Mouse (Mus musculus): ENCODE data around the gene Gprin2. TPM values are rescaled to one million over a fixed set of nuclear protein-coding genes. Genes with fewer than 3 reads are reported as not detected.

Gprin2 gene
- under 1 TPM; 0.08 to 0.29 (median 0.09) TPM for total RNA-seq (2022)

DNA sequence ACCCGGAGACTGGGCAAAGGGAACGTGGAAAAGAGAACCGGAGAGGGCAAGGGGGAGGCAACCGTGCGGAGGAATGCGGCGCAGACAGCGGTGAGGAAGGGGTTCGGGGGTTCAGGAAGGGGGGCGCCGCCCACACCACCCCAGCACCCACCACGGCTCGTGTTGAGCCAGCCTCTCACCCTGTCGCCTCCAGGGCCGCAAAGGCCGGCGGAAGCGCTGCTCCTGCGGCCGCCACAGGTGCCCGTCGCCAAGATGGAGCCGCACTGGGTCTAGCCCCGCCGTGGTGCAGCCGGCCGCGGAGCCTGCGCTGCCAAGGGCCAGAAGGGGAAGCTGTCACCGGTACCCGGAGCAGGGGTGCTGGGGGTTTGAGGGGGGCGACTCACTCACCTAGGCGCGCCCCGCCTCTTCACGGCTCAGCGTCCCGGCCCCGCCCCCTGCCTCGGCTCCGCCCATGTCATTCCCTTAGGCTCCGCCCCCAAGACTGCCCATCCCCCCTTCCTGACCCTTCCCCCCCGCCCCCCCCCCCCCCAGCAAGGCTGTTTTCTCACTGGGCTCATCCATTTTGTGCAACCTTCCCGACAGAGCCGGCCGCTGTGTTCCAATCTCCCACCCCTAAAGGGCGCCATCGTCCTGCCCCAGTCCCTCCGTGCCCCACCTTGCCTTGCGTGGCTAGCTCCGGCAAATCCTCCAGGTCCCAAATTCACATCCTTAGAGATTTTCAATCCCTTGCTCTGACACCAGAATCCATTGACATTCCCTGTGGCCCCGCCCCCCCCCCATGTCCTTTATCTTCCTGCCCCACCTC is at the start of gene Gprin2:
Gene Gprin2, minus strand, starts transcription at position 423 of the 805 bp plus-strand sequence.
- no peak for DNase-seq (ENCODE audit: low spot score)

DNA sequence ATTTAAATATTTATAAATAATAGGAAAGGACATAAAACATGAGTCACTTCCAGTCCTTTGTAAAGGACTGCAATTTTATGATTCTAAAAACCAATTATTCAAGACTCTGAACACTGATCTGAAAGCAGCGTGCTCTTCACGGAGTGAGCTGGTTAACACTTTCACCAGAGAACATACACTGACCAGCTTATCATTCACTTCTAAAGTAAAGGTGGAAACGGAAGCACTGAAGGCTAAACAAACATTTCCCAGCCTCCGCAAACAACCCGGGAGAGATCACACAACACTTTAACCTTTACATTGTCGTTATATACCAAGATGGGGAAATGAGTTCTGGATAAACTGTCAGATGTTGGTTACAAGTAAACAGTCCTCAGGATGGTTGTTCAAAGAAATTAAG is 39.2 kb upstream of the Gprin2 start:
- DNase-seq (ENCODE audit: low spot score), result no peak

DNA sequence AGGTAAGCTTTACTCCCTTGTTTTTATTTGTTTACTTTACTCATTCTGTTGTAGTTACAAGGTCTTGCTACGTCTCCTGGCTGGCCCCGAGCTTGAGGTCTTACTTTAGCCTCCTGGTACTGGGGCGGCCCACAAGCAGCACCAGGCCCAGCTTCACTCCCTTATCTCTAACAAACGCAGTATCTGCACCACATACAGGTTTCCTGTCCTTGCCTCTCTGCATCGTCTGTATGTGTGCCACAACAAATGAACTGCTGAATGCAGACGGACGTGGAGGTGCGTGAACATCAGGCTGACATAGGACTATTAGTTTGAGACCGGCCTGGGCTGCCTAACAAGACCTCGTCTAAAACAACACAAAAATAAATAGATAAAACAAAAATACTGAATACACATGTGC is 38.8 kb upstream of the Gprin2 start:
- DNase-seq (ENCODE audit: low spot score), result no peak

DNA sequence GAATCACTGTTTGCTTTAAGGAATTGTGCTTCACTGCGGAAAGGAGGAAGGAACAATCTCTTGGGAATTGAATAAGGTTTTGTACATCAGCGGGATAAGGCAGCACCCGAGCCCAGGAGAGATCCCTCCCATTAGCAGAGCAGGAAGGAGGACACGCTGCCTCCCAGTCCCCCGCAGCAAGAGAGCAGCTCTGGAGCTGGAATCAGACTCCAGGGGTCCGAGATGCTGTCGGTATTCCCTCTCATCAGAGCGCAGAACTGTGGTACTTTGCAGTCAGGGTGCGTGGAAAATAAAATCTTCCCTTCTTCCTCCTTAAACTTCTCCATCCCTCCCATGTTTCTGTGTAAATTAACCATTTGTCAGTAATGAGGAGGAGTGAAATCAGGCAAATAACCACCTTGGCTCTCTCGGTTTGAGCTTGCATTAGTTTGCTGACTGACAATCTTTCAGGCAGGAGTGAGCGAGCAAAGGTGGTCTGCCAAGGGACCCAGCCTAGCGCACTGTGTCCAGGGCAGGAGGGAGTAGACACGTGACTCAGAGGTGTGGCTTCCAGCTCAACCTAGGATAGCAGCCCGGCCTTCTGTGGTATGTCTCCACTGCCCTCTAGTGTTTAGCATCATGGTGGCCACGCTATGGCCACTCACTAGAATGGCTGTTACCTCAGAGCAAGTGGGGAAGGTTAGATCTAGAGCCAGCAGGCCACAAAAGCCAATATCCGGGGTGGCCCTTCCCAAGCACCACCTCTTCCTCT is 33.4 kb upstream of the Gprin2 start:
- peak; percentile 76 for DNase-seq (ENCODE audit: low spot score)

DNA sequence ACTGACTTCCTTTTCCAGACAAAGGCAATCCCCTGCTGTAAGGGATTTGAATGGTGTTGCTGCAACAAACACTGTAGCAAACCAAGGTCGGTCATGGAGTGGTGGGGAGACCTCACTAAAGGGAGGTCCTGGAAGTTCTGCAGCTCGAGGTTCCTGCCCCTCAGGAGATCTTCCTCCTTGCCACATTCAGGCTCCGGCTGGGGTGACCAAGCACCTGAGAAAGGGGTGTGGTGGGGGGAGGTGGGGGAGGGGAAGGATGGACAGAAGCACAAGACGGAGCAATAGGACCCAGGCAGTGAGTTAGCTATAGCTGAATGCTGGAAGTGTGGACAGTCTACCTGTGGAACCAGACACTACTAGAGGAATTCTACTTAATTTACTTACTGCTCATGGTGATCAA is 32.4 kb upstream of the Gprin2 start:
- DNase-seq (ENCODE audit: low spot score), result no peak

DNA sequence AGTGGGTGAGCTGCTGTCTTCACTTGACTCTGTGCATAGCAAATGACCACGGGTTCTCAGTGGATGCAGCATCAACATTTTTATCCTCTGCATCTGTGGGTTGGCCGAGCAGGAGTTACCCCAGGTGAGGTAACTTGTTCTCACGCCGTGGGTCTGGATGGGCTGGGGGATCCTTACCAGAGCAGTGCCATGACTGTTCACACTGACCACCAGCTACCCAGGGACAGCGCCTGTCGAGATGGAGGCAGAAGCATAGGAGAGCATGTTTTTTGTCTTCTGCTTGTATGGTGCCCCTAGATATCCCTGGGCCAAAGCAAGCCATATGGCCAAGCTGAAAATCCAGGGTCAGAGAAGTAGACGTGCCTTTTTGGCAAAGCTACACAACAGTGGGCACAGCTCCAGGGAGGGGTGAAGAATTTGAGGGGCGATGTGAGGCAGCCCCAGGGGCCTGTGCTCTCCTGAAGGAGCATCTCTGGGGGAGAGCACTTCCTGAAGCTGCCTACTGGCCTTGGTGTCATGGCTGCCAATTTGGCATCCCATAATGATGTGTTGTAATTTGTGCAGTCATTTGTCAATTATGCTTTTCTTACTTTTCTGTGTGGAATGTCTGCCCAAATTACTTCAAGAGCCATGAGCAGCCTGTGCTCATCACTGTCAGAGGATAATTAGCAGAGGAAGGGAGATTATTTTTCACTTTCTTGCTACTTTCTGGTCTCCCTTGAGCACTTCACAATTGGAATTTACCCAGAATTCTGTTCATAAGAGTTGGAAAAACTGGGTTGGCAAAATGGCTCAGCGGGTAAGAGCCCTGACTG is 31.6 kb upstream of the Gprin2 start:
- DNase-seq (ENCODE audit: low spot score), result no peak

DNA sequence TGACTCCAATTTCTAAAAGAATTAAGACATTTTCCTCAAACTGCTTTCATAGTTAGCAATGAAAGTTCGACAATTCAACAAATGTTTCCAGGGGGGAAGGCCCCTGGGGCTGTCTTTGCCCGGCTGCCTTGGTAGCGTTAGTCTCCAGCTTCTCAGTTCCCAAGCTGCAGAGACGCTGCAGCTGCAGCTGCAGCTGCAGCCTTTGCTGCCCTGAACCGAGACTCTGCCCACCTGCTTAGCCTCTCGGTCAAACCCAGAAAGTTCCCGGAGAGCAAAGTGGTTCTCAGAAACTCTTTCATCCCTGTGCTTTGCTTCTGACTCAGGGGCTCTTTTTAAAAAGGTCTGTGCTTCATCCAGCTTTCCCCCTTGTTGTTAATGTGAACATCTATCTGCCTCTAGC is 30.9 kb upstream of the Gprin2 start:
- DNase-seq (ENCODE audit: low spot score), result no peak

DNA sequence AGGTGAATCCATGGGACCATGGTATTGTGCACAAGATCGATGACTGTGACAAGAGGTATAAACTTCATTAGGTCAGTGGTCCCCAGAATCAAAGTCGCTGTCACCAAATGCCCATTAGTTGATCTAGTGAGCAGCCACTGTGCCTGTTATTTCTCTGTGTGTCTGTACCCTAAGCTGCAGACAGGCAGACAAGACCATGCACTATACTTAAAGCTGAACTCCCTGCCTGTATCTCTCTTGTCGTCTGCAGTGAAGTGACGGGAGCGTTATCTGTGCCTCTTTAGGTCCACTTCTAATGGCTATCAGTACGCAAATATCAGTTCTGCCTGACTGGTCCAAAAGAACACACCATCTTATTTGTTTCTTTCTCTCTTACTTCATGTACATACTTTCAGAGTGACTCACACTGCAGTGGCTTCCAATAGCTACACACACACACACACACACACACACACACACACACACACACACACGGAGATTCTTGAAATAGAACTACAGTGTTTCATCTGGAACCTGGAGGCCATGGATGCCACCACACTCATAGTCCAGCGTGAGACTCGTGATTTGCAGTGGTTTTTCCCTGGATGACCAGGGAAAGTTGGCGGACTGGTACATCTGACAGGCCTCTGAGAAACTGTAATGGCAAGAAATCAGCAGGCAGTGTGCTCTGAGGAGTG is 27.5 kb upstream of the Gprin2 start:
- no peak for DNase-seq (ENCODE audit: low spot score)

DNA sequence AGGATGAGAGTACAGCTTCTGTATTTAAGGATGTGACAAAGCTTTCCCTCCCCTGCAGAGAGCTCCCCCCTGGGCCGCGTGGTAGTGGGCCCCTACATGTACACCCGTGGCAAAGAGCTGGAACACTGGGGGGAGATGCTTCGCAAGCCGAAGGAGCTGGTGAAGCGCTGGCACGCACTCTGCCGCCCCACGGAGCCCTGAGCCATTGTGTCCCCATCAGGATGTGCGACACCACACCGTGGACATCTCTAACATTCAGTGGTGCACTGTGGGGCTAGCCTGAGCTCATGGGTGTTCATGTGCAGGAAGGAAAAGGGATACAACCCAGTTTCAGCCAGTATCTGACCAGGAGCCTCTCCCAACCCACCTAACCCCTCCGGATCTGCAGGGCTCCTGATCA is 26.5 kb upstream of the Gprin2 start:
- no peak for DNase-seq (ENCODE audit: low spot score)

DNA sequence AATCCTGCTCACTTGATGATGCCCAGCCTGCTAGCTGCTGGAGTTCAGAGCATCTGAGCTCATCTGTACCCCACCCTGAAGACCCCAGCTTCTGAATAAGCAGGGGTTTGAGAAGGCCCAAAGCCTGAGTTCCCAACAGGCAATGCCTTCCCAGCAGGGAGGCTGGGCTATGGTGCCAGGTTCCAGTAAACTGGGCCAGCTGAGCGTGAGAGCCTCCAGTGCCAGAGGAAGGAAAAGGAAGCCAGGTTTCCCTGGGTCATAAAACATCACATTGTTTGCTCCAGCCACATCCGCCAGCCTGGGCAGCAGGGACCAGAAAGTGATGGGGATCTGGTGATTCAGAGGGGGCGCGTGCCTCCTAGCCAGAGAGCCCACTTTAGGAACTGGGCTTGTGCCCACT is 25.1 kb upstream of the Gprin2 start:
- no peak for DNase-seq (ENCODE audit: low spot score)

DNA sequence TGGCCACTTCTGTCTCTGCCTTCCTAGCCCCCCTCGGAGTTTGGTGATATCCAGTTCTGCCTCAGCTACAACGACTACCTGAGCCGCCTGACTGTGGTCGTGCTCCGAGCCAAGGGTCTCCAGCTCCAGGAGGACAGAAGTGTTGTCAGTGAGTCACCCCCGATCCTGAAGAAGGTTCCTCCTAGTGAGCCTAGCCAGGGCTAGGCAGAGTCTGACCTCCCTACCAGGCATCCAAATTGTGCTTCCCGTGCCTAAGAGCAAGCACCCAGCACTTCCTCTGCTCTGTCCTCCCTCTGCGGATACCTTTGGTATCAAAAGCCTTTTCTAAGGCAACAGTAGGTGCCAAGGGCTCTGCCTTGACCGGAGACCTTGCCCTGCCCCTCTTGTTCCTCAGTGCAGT is 24.5 kb upstream of the Gprin2 start:
- DNase-seq (ENCODE audit: low spot score), result no peak

DNA sequence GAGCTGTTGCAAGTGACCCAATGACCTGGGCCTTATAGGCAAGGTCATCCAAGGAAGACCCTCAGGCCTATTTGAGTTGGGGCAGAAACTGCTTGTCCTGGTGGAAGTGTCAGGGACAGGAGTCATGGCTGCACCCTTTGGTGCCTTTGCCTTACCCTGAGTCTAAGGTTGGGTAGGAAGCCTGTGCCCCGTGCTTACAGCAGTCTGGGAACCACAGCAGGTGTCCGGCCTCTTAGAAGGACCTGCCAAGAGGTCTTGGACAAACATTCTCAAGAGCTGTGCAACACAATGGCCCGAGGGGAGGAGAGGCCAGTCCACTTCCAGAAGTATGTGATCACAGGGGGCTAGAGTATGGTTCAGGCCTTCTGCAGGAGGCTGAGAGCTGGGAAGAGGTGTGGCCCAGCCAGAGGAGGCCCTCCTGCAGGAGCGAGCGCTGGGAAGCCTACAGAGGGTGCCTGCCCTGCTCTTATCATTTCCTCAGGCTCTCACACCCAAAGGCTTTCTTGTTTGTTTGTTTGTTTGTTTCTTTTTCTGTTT is 22.0 kb upstream of the Gprin2 start:
- no peak for DNase-seq (ENCODE audit: low spot score)

DNA sequence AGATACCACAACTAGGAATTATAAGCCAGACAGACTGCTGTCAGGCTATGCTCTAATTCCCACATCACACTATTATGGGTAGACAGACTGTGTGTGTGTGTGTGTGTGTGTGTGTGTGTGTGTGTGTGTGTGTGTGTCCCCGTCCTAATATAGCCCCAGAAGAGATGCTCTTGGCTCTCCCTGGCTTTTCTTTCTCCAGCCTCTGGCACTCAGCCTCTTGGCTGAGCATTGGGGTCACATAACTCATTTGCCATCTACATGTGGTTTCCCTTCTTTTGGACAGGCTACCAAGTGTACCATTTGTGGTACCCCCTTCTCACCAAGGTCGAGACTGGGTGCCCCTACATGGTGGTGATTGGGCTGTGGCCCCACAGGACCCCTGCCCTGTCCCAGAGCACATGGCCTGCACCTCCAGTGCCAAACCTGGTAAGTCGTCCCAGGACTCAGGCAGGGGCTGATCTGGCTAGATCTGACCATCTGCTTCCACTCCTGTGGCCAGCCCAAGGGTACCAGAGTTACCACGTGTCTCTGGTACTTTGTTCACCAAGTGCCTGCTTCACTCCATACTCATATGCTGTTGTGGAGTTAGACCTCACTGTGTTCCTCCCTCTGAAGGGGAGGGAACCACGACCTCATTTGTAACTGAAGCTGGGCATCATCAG is 20.1 kb upstream of the Gprin2 start:
- DNase-seq (ENCODE audit: low spot score), result no peak

DNA sequence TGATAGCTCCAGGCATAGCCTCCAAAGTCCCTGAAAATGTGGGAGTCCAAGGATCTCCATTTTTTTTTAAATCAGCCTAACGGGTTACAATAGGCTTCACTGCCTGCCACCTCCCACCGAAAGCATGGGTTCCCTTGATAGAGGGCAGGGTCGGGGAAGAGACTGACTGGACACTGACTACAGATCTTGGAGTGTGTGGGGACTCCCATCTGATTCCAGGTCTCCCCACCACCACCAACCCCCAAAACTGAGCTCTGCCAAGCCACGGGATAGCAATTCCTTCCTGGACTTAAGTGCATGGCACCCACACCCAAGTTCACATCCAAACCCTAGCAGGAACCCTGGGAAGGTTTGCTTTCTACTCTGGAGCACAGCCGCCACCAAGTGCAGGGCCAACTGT is 19.0 kb upstream of the Gprin2 start:
- DNase-seq (ENCODE audit: low spot score), result no peak

DNA sequence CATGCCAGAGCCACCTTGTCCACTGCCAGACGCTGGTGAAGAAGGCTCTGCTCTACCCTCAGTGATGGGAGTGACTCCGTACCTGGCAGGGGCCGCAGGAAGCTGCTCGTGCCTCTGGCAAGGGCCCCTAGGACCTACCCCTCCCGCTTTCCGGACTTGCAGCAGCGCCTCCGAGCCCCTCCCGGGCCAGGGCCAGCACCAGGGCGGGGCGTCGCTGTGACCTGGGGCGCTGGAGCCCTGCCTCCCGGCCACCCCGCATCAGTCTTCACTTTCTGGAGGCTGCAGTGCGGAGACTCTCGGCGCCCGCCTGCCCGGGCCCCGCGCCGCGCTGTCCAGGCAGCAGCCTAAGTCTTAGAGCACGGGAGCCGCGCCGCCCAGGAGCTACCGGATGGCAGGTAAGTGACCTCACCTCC is 18.3 kb upstream of the Gprin2 start:
- DNase-seq (ENCODE audit: low spot score), result no peak

DNA sequence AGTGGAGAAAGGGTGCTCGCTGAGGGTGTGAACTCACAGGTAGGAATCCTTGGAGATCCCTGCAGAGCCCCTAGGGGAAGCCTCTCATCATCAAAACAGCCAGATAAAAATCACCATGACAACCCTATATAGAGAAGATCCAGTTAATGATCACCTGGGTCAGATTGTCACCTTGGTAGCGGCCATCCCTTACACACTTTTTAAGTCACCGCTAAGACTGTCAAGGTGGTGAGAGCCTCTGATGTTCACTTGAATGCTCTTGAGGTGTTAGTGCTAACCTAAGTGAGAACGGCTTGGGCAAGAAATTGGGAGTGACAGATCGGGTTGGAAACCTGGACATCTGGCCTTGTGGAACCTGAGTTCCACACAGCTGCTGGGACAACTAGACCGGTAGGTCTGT is 17.8 kb upstream of the Gprin2 start, which contains the start of gene Syt15:
Gene Syt15, plus strand, starts transcription at position 301 of the 400 bp plus-strand sequence.
- DNase-seq (ENCODE audit: low spot score), result no peak

DNA sequence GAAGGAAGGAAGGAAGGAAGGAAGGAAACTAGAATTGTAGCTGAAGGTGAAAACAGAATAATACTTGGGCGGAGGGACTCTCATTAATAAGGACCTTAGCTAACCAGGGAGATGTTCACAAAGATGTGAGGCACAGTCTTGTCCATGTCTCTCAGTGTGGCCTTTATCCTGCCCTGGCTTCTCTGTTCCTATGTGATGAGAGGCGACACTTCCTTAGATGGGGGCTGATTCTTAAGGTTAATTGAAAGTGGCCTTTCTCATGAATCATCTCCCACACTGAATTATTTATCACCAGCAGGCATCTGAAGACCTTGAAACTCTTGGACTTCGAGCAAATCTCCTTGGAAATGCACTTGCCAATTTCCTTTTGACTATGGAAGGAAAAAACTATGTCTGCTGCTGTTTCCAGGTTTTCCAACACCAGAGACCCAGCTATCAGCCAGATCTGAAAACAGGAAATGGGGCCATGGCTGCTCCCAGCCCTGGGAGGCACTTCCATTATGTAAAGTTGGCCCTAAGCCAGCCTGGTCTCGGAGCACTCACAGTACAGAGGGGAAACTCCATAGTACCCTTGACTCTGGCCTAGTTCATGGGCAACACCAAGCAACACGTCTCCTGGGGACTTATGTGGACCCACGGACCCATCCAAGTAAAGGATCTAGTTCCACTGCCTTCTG is 14.1 kb upstream of the Gprin2 start:
- no peak for DNase-seq (ENCODE audit: low spot score)

DNA sequence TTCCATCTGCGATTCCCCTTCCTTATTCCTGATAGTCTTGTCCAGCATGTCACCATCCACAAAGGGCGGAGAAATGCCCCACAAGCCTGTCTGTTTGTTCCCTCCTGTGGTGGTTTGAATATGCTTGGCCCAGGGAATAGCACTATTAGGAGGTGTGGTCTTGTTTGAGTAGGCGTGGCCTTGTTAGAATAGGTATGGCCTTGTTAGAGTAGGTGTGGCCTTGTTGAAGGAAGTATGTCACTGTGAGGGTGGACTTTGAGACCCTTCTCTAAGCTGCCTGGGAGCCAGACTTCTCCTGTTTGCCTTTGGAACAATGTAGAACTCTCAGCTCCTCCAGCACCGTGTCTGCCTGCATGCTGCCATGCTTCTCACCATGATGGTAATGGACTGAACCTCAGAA is 8.5 kb upstream of the Gprin2 start:
- DNase-seq (ENCODE audit: low spot score), result no peak

DNA sequence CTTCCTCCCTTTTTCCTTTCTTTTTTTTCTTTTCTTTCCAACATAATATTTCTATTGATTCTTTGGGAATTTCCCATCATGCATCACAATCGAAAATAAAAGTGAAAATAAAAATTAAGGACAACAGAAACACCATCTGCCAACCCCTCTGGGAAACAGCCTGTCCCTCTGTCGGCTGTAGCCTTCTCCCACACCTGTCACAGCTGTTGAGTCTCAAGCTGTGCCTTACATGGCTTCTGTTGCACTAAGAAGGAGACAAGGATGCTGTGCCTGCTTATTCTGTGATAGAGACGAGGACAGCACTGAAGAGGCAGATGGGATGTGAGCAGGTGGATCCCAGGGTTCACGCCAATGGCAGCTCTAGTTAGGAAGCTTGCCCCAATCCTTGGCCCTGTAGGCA is 7.6 kb upstream of the Gprin2 start:
- no peak for DNase-seq (ENCODE audit: low spot score)

DNA sequence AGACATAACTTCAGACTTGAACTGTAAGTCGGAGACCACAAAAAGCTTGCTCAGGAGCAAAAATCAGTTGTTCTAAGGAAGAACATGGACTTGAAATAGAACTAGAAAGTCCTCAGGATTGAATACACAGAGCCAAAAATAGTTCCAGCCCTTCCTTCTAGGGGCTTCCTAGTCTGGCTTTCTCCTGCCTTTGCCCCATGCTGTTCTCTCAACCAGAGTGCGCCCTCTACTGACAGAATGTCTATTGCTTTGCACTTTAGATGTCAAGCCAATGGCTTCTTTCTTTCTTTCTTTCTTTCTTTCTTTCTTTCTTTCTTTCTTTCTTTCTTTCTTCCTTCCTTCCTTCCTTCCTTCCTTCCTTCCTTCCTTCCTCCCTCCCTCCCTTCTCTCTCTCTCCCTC is 7.2 kb upstream of the Gprin2 start:
- DNase-seq (ENCODE audit: low spot score), result peak; percentile 19
